Mouse (Mus musculus) cortical plate, adult 2 months (tissue): ENCODE results near the gene Pigh.

Source experiments
- CTCF ChIP-seq: fragments of 200-500 bp; IDR thresholded peaks from 2 replicates; pipeline ENCODE4 v1.5.1; 2011; ENCODE audit warnings: mild to moderate bottlenecking, control low read depth, low read length; ENCODE audit not compliant: insufficient read depth; ENCODE audit errors: extremely low read depth
- POLR2A ChIP-seq: fragments of 200-500 bp; IDR thresholded peaks from 2 replicates; pipeline ENCODE4 v1.6.1; 2011; ENCODE audit warnings: mild to moderate bottlenecking, low read length, control low read depth; ENCODE audit not compliant: insufficient read depth; ENCODE audit errors: extremely low read depth

DNA sequence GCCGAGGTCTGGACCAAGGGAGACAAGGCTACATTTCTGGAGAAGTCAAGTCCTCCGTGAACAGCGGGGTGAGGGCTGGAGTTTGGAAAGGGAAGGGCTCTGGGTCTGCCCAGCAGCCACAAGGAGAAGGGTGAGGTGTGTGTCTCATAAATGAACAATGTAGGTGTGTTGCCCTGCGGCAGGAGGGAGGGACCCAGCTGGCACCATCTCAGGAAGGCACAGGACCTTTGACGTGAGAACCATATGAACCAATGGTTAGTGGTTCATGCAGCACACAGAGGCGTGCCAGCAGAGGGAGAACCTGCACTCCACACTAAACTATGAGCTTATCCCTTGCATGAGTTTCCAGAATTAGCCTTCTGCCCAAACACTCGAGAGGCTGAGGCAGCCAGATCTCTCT is 42.2 kb downstream of the Pigh start:
- no peak for TF ChIP-seq CTCF
- no peak for TF ChIP-seq POLR2A
